Mouse (Mus musculus) midbrain, postnatal 0 days (tissue): ENCODE data around the gene Slc37a1. TPM values are rescaled to one million over a fixed set of nuclear protein-coding genes. Genes with fewer than 3 reads are reported as not detected.

Experiments used
- ATAC-seq: fragments of 200-750 bp; cut with Nextera tagmentation; 2 replicates; pipeline ENCODE4 v1.8.0; 2017; ENCODE audit warnings: moderate number of reproducible peaks, mild to moderate bottlenecking, moderate TSS enrichment, moderate library complexity; ENCODE audit not compliant: low FRiP score
- DNase-seq: peaks from one replicate; pipeline ENCODE4 v3.0.0-alpha.2; 2015; ENCODE audit warnings: low spot score
- H3K27ac ChIP-seq: fragments of 300-500 bp; sonication (generic); 2 replicates; pipeline ENCODE4 v1.5.1; 2014; ENCODE audit warnings: low read depth, mild to moderate bottlenecking, low read length, mixed read lengths
- H3K27me3 ChIP-seq: fragments of 300-500 bp; sonication (generic); 2 replicates; pipeline ENCODE4 v1.6.1; 2014; ENCODE audit warnings: low read length, control low read depth, mixed read lengths; ENCODE audit not compliant: insufficient read depth
- H3K36me3 ChIP-seq: fragments of 300-500 bp; sonication (generic); 2 replicates; pipeline ENCODE4 v1.6.1; 2014; ENCODE audit warnings: low read length, control low read depth, mixed read lengths; ENCODE audit not compliant: insufficient read depth
- H3K4me1 ChIP-seq: fragments of 300-500 bp; sonication (generic); 2 replicates; pipeline ENCODE4 v1.6.1; 2014; ENCODE audit warnings: mild to moderate bottlenecking, control low read depth, antibody characterized with exemption, low read length, mixed read lengths; ENCODE audit not compliant: insufficient read depth
- H3K4me2 ChIP-seq: fragments of 300-500 bp; sonication (generic); 2 replicates; pipeline ENCODE4 v1.6.1; 2014; ENCODE audit warnings: low read depth, mild to moderate bottlenecking, low read length, mixed read lengths; ENCODE audit not compliant: poor library complexity, severe bottlenecking
- H3K4me3 ChIP-seq: fragments of 300-500 bp; sonication (generic); 2 replicates; pipeline ENCODE4 v1.5.1; 2014; ENCODE audit warnings: low read depth, mild to moderate bottlenecking, low read length, moderate library complexity
- H3K9ac ChIP-seq: fragments of 300-500 bp; sonication (generic); replicated peaks from 2 replicates; pipeline ENCODE4 v1.6.1; 2014; ENCODE audit warnings: mild to moderate bottlenecking, low read length, moderate library complexity, mixed read lengths; ENCODE audit not compliant: poor library complexity, severe bottlenecking
- H3K9me3 ChIP-seq: fragments of 300-500 bp; sonication (generic); 2 replicates; pipeline ENCODE4 v1.6.1; 2016; ENCODE audit warnings: low read length, control low read depth
- CTCF ChIP-seq: IDR thresholded peaks from 2 replicates; pipeline ENCODE4 v1.5.1; 2016; ENCODE audit warnings: antibody characterized with exemption, mild to moderate bottlenecking
- WGBS: fragments of 180-500 bp; shearing (Covaris S2); extraction: QIAGEN DNeasy Blood & Tissue Kit; methylation state at CpG from one replicate; pipeline ENCODE4 v1.1.7; 2014; 5-methylcytosine and 5-hydroxymethylcytosine counted together
- polyA plus RNA-seq: library from polyadenylated mRNA; unstranded; fragments of >200 nt; fragmentation: Nextera tagmentation; extraction: Ambion mirVana; gene quantifications from 2 replicates; pipeline ENCODE4 v1.2.1, GENCODE M21; 2015
- total RNA-seq: library from RNA; depleted of rRNA; stranded (reverse); fragments of >200 nt; gene quantifications from 2 replicates; pipeline ENCODE4 v1.2.3, GENCODE M21; 2014

The Slc37a1 gene
- total and polyA plus RNA-seq, 2 experiments from 2014 or later, result 6.9 to 11.0 TPM

GRCm38 (mm10) chr17:31315046-31315792 lies 28.6 kb downstream of the Slc37a1 start:
- Histone ChIP-seq H3K27me3 (no peaks in the 10 kb centered on the region), H3K9ac (no peak overlapping the region), H3K4me1 (no peaks in the 10 kb centered on the region), H3K36me3 (peaks cover 17% of the 10 kb centered on the region), H3K9me3 (no peaks in the 10 kb centered on the region), H3K27ac (no peak overlapping the region), H3K4me3 (no peak overlapping the region), H3K4me2 (no peak overlapping the region)
- 18% methylated on average over 13 of the region's 13 CpGs for WGBS
- ATAC-seq (no peak), DNase-seq (peak; percentile 39)
- TF ChIP-seq CTCF, result no peak

- Histone ChIP-seq H3K27me3 (no peaks in the 10 kb centered on the region), H3K4me1 (no peaks in the 10 kb centered on the region), H3K9me3 (no peaks in the 10 kb centered on the region), H3K9ac (no peak overlapping the region), H3K4me3 (no peak overlapping the region), H3K27ac (no peak overlapping the region), H3K36me3 (peaks cover 17% of the 10 kb centered on the region), H3K4me2 (no peak overlapping the region)
- ATAC-seq (no peak), DNase-seq (no peak)
- WGBS, result 78% methylated on average over 6 of the region's 6 CpGs
- no peak for TF ChIP-seq CTCF
These were observed 29.4 kb downstream of the Slc37a1 start for GRCm38 (mm10) chr17:31315993-31316392.

- TF ChIP-seq CTCF, result no peak
- no peaks in the 10 kb centered on the region for H3K9me3 ChIP-seq
- WGBS, result 98% methylated on average over 3 of the region's 3 CpGs
- H3K27me3 ChIP-seq, result no peaks in the 10 kb centered on the region
- H3K4me1 ChIP-seq, result no peaks in the 10 kb centered on the region
- DNase-seq, result no peak
- no peak overlapping the region for H3K4me2 ChIP-seq
- no peak for ATAC-seq
- H3K4me3 ChIP-seq, result no peak overlapping the region
- no peak overlapping the region for H3K27ac ChIP-seq
- H3K9ac ChIP-seq, result no peak overlapping the region
- H3K36me3 ChIP-seq, result peaks cover 17% of the 10 kb centered on the region
These were observed 30.4 kb downstream of the Slc37a1 start for GRCm38 (mm10) chr17:31316998-31317397.

- 49% methylated on average over 22 of the region's 22 CpGs for WGBS
- peaks cover 17% of the 10 kb centered on the region for H3K36me3 ChIP-seq
These were observed 31.1 kb downstream of the Slc37a1 start for GRCm38 (mm10) chr17:31317521-31318272.

GRCm38 (mm10) chr17:31318906-31319767 lies 32.5 kb downstream of the Slc37a1 start:
- WGBS, result 94% methylated on average over 19 of the region's 19 CpGs
- H3K4me1 ChIP-seq, result no peaks in the 10 kb centered on the region
- no peak overlapping the region for H3K4me3 ChIP-seq
- DNase-seq (no peak), ATAC-seq (no peak)
- peaks cover 15% of the 10 kb centered on the region for H3K36me3 ChIP-seq
- no peaks in the 10 kb centered on the region for H3K27me3 ChIP-seq
- no peaks in the 10 kb centered on the region for H3K9me3 ChIP-seq
- H3K4me2 ChIP-seq, result no peak overlapping the region
- H3K27ac ChIP-seq, result no peak overlapping the region
- no peak for TF ChIP-seq CTCF
- H3K9ac ChIP-seq, result no peak overlapping the region

More at GRCm38 (mm10) chr17:31317521-31318272, 31.1 kb downstream of the Slc37a1 start:
- Histone ChIP-seq H3K4me2 (no peak overlapping the region), H3K27ac (no peak overlapping the region), H3K27me3 (no peaks in the 10 kb centered on the region), H3K4me3 (no peak overlapping the region), H3K4me1 (no peaks in the 10 kb centered on the region), H3K9ac (no peak overlapping the region), H3K9me3 (no peaks in the 10 kb centered on the region)
- no peak for ATAC-seq
- peak; percentile 50; the same call in 1 of the 2 replicates for TF ChIP-seq CTCF
- no peak for DNase-seq
